Mouse (Mus musculus): ENCODE measurements around the gene Hmgcll1. TPM values are rescaled to one million over a fixed set of nuclear protein-coding genes. Genes with fewer than 3 reads are reported as not detected.
"Not testable (repeated sequence)": the region's sequence is repeated elsewhere in the genome, so short reads cannot be mapped to it uniquely, and the experiment has no call there.

Hmgcll1 gene
- total RNA-seq, 2 experiments from 2014 or later: 0.51 TPM; not detected in 1

DNA sequence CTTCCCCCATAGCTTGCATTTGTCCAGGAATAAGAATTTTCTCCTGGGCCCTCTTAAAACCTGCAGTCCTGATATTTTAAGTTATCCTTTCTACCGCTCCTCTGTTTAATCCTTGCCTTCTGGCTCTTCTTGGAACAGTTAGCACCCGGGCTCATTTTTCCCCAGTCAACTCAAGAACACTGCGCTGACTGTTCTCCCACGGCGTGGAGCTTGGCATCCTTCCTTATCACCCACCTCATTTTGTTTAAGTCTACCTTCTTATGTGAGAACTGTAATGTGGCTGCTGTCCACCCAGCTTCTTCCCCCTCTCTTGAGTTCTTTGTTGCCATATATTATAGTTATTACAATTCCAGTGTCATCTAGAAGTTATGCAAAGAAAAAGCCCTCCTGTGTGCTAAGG, 25.1 kb downstream of the Hmgcll1 start:
- ATAC-seq (replicated peaks; ENCODE audit: low FRiP score, poor library complexity, severe bottlenecking): no peak

DNA sequence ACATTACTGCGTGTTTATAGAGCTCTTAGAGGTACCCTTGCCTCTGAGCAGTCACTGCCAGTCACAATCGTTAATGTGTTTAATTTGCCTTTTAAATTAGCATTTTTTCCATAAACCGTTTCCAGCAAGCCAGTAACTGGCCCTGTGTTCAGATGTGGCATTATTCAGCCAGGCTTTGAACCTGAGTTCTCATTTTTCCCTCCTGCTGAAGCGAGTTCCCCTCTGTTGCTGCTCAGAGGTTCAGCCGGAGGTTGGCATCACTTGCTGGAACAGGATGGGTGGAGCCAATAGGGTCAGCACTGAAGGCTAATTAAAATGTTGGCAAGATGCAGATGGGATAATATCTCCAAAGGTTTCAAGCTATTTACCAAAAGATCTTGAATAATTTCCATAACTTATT, 28.7 kb downstream of the Hmgcll1 start:
- ATAC-seq (replicated peaks; ENCODE audit: low FRiP score, poor library complexity, severe bottlenecking): no peak

DNA sequence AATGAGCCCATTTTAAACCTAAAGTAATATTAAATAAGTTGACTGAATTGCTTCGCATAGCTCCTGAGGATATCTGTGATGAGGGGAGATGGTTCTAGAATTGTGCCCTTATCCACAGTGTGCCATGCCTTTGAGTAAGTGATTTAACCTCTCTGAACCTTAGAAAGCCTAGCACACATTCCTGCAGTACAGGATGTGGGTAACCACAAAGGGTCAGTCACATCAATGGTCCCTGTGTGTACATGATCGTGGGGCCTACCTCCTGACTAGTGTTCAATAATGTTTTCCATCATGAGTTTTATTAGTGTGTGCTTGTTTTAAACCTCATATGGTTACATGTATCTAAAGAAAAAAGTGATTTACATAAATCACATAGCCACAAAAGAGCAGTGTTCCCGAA, 46.3 kb downstream of the Hmgcll1 start:
- ATAC-seq (replicated peaks; ENCODE audit: low FRiP score, poor library complexity, severe bottlenecking): no peak

DNA sequence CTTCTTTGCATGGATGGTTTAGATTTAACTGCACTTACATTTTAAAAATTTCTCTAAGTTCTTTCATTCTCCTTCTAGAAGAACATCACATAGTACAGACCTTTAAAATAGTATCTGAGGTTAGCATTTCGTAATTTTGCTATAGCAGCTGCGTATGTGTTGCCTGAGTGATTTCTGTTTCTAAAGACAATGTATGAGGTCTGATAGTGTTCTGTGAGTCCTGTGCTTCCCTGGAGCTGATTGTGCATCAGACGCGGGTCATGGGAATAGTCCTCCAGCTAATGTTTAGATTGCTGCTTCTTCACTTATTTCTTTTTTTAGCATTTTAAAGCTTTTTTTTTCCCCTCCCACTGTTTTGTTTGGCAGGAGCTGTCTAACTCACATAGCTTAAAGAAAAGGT, 46.8 kb downstream of the Hmgcll1 start:
- ATAC-seq (replicated peaks; ENCODE audit: low FRiP score, poor library complexity, severe bottlenecking): no peak

DNA sequence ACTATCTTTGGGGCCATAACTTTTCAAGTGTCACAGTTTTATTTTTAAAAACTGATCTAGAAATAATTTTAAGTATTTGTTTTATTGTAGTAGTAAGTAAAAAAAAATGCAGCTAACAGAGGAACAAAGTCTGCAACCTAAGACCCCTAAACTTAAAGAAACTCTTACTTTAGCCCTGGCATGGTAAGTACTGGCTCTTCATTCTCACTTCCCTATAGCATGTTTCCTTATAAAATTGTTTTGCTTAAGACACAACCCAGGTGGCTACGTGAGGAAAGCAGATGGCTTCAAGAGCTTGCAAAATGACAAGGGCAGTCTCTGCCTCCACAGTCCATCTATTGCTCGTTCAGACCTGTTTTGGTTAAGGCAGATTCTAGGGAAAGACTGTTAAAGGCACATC, 49.5 kb downstream of the Hmgcll1 start:
- ATAC-seq (replicated peaks; ENCODE audit: low FRiP score, poor library complexity, severe bottlenecking): no peak

DNA sequence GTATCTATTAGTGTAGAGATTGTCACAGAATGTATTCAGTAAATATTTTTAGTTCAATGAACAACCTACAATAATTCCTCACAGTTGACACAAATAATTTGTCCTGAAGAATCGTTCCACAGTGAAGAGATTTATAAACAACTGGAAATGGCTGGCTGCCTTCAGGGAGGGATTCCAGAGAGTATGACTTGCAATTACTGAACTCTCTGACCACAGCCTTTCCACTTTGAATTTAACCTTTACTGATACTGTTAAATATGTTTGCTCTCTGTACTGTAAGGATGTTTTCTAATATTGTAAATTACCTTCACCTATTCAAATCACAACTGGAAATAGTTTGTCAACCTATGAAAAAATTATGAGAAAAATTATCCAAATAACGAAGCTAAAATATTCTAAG, 76.9 kb downstream of the Hmgcll1 start:
- ATAC-seq (replicated peaks; ENCODE audit: low FRiP score, poor library complexity, severe bottlenecking): no peak

DNA sequence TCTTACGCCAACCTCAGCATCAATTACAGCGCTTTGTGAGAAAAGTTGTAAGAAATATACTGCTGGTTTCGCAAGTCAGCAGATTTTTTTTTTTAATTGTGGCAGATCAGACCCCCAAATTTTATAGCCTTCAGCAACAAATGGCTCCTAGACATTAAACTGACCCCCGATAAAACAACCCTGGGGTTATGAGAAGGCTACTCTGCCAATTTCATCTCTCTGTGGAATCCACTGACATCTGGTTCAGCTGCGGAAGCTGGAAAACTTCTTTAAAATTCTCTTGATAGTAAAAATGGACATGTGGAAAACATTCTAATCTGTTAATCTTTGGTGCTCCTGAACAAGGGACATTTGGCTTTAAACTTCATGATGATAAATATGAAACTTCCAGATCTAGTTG, 82.6 kb downstream of the Hmgcll1 start:
- ATAC-seq (replicated peaks; ENCODE audit: low FRiP score, poor library complexity, severe bottlenecking): no peak

DNA sequence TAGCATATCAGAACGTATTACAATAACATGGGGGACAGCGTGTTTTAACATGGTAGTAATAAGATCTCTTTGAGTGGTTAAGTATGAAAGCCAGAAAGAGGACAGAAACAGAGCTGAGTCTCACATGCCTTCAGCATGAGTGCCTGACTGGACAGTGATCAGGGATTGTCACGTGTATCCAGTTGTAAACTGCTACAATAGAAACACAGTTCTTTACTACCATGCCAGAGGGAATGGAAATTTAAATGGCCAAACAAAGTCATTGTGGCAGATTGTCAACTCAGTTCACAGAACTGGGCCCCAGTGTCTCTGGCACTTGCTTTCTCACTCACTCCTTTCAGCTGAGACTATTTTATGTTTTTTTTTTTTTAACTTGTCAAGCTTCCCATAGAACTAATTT, 85.3 kb downstream of the Hmgcll1 start:
- no peak for ATAC-seq (replicated peaks; ENCODE audit: low FRiP score, poor library complexity, severe bottlenecking)

DNA sequence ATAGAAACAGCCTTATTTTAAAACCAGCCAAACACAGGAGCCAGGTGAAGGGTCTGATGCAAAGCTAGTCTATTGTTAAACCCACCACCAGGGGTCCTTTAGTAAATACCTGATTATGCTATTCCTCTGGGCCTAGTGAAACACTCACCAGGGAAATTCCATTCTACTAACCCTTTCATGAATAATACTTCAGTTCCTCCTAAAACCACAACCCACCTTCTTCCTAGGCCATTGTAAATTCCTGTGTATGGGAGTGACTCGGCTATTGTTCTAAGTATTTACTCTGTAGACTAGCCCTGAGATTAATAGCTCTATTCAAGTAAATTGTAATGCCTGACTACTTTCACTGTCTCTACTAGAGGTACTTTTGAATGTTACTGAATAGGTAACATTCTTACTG, 89.8 kb downstream of the Hmgcll1 start:
- ATAC-seq (replicated peaks; ENCODE audit: low FRiP score, poor library complexity, severe bottlenecking): not testable (repeated sequence)

DNA sequence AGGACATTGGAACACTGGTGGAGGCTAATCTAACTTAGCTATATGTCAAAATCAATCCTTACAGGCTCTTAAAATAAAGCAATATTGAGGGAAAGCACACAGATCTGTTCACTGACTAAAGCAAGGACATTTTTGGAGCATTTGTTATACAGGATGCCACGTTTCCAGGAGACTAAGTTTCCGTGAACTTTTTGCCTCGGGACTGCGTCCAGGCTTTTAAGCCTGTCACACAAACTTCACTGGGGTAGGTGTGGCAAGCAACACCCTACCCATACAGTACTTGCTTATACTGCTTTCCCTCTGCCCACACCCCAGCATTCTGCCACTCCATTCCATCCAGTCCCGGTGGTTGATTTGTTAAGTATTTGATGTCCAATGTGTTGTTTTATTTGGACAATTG, 90.2 kb downstream of the Hmgcll1 start:
- no peak for ATAC-seq (replicated peaks; ENCODE audit: low FRiP score, poor library complexity, severe bottlenecking)

DNA sequence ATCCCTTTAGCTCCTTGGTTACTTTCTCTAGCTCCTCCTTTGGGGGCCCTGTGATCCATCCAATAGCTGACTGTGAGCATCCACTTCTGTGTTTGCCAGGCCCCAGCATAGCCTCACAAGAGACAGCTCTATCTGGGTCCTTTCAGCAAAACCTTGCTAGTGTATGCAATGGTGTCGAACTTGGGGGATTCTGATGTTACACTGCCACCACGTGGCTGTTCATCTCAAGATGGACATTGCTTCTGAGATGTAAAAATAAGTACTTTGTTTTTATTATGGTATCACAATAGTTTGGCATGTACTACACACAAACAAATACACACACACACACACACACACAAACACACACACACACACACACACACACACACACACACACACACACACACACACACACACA, 108.2 kb downstream of the Hmgcll1 start:
- ATAC-seq (replicated peaks; ENCODE audit: low FRiP score, poor library complexity, severe bottlenecking): not testable (repeated sequence)

DNA sequence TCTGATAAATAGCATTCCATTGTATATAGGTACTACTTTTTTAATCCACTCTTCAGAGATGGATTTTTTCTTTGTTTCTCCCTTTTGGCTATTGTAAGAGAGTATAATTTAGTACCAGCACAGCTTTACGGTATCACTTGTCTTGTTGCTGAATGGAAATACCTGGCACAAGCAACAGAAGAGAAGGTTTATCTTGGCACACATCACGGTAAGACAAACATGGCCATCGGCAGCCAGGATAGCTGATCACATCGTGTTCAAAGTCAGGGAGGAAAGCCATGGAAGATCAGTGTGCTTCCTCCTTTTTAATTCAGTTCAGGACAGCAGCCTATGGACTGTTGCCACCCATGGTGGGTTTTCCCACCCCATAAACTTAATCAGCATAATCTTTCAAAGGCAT, 109.6 kb downstream of the Hmgcll1 start:
- ATAC-seq (replicated peaks; ENCODE audit: low FRiP score, poor library complexity, severe bottlenecking): no peak

DNA sequence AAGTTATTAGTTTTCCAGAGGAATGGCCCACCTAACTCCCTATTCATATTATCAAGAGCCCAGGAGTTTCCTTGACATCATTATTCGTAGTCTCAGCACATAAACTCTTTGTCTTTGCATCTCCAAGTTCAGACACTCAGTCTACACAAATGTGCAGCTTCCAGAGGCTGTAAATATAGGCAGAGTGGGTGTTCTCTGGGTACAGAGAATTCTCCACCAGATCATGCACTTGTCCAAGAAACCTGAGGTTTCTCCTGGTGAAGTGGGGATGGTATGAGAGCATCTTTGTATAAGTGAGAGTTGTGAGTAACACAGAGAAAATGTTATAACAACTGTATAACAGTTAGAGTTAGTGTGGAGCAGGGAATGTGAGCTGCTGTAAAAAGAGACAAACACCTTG, 114.7 kb downstream of the Hmgcll1 start:
- no peak for ATAC-seq (replicated peaks; ENCODE audit: low FRiP score, poor library complexity, severe bottlenecking)

DNA sequence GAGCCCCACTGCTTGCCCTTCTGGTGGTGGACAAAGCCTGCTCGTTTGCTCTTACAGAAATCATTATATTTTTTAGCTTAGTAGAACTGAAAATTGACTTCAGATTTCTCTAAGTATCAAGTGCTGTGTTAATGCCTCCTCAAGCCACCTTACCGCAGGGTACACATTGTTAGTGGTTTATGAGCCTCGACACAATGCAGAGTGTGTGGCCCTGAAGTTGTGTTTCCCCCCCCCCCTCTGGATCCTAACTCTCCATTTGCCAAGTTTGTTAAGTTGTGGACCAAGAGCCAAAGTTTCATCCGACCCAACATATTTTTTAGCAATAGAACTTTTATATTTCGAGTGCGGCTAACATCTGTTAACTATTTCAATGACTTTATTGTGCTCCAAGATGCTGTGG, 119.4 kb downstream of the Hmgcll1 start:
- ATAC-seq (replicated peaks; ENCODE audit: low FRiP score, poor library complexity, severe bottlenecking): no peak

DNA sequence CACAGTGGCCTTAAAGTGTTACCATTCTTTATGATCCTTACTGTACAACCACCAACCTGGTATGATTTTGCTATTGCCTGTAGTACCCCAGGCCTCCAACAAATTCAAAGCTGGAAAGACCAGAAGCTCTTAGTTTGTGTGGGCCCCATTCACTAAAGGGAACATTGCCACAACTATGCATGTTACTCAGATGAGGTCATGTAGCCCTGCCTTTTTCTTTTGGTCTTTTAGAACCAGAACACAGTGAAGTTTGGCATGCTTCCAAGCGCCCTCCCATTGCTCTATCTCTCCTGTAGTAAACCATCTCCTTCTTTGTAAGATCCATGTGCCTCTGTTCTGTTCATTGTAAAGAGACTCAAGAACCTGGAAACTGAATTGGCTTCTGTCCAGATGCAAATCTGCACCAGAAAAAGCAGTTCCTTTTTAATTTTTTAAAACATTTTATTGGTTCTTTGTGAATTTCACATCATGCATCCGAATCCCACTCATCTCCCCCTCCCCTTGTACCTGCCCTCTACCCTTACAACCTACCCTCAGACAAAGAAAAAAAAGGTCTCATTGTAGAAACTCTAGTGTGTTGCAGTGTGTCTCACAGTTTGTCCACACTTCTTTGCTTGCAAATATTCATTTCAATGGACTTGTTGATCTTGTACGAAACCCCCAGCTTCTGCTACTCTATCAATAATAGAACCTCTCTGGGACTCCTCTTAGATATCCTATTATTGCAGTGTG, 123.9 kb downstream of the Hmgcll1 start:
- ATAC-seq (replicated peaks; ENCODE audit: low FRiP score, poor library complexity, severe bottlenecking): no peak

DNA sequence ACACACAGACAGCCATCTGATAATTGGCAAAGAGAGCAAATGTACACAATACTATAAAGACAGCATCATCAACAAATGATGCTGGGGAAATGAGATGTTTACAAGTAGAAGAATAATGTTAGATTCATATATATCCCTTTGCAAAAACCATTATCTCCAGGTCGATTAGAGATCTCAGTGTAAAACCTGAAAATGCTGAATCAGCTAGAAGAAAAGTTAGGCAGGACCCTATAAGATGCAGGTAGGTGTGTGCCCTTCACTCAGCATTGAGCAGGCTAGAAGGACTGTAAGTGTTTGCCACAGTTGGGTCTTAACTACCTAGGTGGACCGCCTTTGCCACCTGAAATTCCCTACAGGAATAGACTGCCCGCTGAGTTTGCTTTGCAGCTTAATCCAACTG, 130.9 kb downstream of the Hmgcll1 start:
- ATAC-seq (replicated peaks; ENCODE audit: low FRiP score, poor library complexity, severe bottlenecking): no peak

DNA sequence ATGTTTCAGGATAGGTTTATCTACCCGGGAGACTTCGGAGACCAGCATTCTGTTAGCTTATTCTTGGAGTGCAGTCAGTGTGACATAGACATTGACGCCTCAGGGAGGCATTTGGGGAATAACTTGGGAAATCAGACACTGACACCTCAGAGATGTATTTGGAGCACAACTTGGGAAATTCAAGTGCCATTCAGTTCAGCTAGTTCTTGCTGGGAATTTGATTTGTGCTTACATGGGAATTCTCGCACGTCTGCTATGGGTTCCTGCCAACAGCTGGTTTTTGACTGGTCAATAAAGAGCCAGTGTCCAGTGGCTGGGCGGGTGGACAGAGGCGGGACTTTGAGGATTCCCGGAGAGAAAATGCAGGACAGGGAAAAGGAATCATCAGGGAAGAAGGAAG, 147.8 kb downstream of the Hmgcll1 start:
- ATAC-seq (replicated peaks; ENCODE audit: low FRiP score, poor library complexity, severe bottlenecking): no peak

DNA sequence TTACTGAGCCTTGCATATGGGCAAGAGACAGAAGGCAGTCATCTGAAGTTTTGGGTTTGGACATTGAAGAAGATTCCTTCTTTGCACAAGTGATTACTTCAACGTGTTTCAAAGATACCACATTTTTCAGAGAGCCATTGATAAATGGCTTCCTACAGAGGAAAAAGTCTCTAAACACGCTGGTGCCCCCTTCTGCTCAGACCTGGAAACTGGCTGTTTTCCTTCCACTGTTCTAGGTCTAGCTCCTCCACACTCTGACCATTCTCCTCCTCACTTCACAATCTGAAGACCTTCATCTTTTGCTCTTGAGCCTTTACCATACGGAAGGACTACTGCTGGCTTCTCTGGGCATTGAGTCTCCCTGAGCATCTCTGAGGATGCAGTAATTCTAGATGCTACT, 153.7 kb downstream of the Hmgcll1 start:
- ATAC-seq (replicated peaks; ENCODE audit: low FRiP score, poor library complexity, severe bottlenecking): no peak

DNA sequence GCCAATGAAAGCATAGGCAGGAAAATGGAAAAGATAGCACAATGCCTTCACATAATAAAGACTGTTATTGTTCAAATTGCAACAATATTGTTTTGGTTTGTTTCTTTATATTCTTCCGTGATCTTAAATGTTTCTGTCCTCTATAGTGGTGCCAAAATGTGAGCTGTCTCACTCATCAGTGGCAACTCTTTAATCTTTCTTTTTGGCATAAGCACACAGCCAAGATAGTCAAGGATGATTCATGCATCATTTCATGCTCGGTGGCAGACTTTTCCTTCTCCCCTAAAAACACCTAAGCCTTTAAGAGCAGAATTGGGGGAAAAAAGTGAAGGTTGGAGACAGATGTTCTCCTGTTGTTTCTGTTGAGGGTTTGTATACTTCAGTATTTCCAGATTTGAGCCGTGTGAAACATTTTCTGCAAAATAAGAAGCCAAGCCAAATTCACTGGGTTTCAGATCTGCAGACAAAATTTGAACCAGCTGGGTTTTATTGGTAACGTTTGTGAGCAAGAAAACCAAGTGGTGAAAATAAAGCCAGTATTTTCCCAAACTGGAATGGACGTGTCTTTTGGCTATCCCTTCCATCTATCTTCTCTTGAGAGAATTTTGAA, 158.1 kb downstream of the Hmgcll1 start:
- no peak for ATAC-seq (replicated peaks; ENCODE audit: low FRiP score, poor library complexity, severe bottlenecking)

DNA sequence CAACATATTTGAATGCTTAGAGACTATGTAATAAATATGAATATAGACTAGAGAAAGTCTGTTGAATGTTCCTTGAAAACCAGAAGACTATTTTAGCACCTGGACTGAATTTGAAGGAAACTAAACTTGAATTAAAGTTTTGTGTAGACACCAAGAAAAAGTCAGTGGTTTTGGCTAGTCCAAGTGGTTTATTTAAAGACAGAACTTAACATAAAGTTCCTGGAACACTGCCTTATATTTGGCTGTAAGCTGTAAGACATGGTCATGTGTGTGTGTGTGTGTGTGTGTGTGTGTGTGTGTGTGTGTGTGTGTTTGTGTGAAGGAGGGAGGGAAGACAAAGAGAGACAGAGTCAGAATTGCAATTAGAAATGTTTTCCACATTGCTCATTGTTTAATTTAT, 164.6 kb downstream of the Hmgcll1 start:
- no peak for ATAC-seq (replicated peaks; ENCODE audit: low FRiP score, poor library complexity, severe bottlenecking)

Data from erythroblast, adult 5-6 weeks (primary cell).